Mouse (Mus musculus) brain, embryonic 14.5 days (tissue): Measurements from ENCODE around the gene Tmem270.

Experiments used
- CTCF ChIP-seq: fragments of 200-500 bp; IDR thresholded peaks from 2 replicates; pipeline ENCODE4 v1.5.1; 2012; ENCODE audit warnings: inconsistent platforms, mild to moderate bottlenecking, moderate library complexity, borderline replicate concordance; ENCODE audit not compliant: insufficient read depth, insufficient read length; ENCODE audit errors: extremely low read depth
- POLR2A ChIP-seq: fragments of 200-500 bp; IDR thresholded peaks from 2 replicates; pipeline ENCODE4 v1.6.1; 2012; ENCODE audit warnings: mild to moderate bottlenecking, inconsistent platforms, borderline replicate concordance; ENCODE audit not compliant: poor library complexity, insufficient read depth, insufficient read length, severe bottlenecking; ENCODE audit errors: extremely low read depth

GRCm38 (mm10) chr5:134948085-134948439 lies 41.5 kb upstream of the Tmem270 start:
- TF ChIP-seq POLR2A (no peak), CTCF (no peak)
